Mouse (Mus musculus) skeletal muscle tissue, postnatal 0 days (tissue): ENCODE measurements around the gene Klf8. TPM values are rescaled to one million over a fixed set of nuclear protein-coding genes. Genes with fewer than 3 reads are reported as not detected.

Experiments
- polyA plus RNA-seq: library from polyadenylated mRNA; unstranded; fragments of >200 nt; fragmentation: Nextera tagmentation; extraction: Ambion mirVana; gene quantifications from 2 replicates; pipeline ENCODE4 v1.2.1, GENCODE M21; 2015

Gene Klf8
- 0.35 and 0.61 TPM in 2 replicates for polyA plus RNA-seq

DNA sequence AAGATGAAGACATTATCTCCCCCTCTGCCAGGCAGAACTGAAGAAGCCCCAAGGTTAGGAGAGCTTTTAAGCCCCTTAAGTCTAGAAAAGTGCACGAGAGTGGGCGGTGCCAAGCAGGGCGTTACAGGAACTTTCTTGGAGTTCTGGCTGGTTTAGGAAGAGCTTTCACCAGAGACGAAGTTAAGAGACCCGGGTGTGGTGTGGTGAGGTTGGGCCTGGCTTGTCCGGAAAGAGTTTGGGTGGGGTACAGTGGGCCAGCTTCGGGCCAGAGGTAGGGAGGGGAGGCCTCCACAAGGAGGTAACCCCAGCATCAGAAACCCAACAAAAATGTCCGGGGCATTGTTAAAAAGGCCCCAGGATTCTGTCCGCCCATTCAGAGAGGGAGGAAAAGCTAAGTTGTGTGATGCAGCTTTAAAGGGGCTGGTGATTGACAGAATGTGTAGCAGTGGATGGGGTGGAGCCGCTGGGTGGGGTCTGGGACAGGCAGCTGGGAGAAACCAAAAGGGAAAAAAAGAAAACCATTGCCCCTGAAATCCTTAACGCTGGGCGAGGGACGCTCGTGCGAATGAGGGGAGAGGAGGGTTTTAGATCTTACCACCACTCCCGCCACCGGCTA is at the start of gene Klf8:
TSS of gene Klf8 (plus strand) at position 163 of the 616 bp plus-strand sequence.

Other genes starting within 250 kb of the Klf8 start
- gene Usp51, start 231.0 kb upstream of the Klf8 start, polyA plus RNA-seq = 0.13 and 0.18 TPM in 2 replicates
- 23.1 and 25.4 TPM in 2 replicates for gene Mageh1, start 199.9 kb upstream of the Klf8 start, polyA plus RNA-seq
- gene Foxr2, start 118.7 kb upstream of the Klf8 start, polyA plus RNA-seq = not detected in 2 replicates
- 0.17 and 0.34 TPM in 2 replicates for gene Rragb, start 97.5 kb upstream of the Klf8 start, polyA plus RNA-seq